Mouse (Mus musculus) thymus, postnatal 36 days (tissue): ENCODE results near the gene Tm7sf2.
A peak's percentile ranks its signal among the peaks of the same experiment; 100 is the strongest.

Source experiments
- DNase-seq, 2 experiments: peaks; one replicate each; pipeline ENCODE4 v3.0.0; 2022; ENCODE audit warnings: mixed read lengths in 2 of 2

Tm7sf2 gene

DNA sequence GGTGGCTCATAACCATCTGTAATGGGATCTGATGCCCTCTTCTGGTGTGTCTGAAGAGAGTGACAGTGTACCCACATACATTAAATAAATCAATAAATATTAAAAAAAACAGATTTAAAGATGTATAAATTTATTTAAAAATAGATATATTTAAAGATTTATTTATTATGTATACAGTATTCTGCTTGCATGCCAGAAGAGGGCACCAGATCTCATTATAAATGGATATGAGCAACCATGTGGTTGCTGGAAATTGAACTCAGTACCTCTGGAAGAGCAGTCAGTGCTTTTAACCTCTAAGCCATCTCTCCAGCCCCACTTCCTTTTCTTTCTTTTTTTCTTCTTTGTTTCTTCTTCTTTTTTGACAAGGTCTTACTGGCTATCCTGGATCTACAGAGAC, 28.2 kb downstream of the Tm7sf2 start:
- DNase-seq = no peak

DNA sequence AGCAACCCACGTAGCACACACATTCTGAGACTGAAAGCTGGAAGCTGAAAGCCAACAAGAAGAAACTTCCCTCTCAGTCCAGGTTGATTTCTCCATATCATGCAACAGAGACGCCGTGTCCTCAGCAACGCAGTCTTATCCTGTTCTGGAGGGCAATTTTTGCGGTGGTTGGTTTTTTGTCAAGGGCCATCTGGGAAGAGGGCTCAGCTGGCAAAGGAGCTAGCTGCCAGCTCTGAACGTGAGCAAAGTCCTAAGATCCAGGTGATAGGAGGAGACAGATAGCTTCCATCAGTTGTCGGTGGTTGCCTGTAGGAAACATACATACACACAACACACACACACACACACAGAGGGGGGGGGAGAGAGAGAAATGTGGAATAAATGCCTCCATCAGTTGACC, 29.8 kb downstream of the Tm7sf2 start:
- DNase-seq = no peak

DNA sequence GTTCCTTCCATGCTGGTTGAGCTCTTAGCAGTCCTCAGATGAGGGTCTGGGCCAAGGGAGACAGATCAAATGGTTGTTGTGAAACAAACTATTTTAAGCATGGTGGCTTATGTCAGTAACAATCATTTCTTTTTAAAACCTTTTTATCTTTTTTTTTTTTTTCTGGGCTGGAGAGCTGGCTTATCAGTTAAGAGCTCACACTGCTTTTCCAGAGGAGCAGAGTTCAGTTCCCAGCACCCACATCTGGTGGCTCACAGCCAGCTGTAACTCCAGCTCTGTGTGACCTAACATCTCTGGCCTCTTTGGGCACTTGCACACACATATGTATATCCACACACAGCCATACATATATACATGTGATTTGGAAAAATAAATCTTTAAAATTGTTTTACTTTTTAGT, 30.5 kb downstream of the Tm7sf2 start:
- DNase-seq = no peak

DNA sequence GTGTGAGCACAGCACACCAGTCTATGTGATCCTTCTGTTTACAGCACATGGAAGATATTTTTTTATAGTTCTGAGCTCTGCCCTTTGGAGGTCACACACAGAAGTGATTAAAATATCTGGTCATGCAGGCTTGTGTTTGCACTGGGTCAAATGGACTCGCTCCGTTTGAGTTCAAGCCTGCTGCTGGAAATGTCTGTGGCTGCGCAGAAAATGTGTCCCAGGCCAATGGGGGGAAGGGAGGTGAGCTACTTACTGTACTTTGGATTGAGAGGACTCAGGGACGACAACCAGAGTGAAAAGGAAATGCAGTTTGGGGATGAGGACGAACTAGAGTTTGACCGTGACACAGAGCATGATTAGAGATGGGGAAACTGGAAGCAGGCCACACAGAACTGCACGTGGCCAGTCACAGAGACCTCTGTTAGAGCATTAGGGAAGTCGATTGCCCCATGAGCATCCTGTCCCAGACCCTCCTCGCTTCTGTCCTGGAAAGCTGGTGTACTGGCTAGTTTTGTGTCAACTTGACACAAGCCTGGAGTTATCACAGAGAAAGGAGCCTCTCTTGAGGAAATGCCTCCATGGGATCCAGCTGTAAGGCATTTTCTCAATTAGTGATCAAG, 32.1 kb downstream of the Tm7sf2 start:
- no peak for DNase-seq

DNA sequence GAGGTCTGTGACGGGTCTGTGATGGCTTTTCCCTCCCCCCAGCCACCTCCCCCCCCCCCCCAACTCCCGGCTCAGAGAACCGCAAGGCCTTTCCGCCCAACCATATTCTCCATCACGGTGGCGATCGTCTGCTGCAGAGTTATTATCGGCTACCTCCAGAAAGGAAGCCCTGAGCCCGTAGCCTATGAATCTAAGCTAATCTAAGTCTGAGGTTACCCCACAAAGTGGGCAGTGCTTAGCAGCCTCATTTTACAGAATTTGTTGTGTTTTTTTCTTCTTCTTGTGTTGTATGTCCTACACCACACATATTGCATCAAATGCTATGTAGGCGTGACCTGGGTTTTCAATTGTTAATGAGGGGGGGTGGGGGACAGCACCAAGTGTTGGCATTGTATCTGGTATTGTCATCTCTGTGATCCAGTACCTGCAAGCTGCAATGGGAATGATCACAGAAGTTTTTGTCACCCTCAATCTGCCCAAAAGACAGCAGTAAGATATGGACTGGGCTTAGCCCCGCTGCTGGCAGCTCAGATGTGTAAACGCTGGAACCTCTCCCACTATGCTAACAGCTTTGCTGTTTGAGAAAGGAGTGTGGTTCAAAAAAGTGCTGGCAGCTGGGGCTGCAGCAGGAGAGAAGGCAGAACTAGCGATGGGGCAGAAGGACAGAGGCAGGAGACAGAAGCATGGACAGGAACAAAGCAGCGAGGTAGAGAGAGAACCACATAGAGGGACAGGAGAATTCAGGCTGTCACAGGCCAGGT, 37.5 kb downstream of the Tm7sf2 start:
- DNase-seq = no peak

DNA sequence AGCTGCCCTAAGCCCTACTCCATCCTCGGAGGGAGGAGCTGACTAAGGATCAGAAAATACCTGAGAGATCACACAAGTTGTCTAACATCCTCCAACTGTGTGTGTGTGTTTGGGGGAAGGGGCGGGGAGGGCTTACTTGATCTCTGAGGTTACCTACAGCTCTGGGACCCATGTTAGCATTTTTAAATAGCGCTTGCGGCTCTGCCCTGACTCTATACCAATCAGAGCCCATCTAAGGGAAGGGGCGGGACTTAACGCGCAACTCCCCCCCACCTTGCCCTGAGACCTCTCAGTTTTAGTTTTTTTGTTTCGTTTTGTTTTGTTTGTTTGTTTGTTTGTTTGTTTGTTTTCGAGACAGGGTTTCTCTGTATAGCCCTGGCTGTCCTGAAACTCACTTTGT, 38.7 kb downstream of the Tm7sf2 start:
- DNase-seq = no peak

DNA sequence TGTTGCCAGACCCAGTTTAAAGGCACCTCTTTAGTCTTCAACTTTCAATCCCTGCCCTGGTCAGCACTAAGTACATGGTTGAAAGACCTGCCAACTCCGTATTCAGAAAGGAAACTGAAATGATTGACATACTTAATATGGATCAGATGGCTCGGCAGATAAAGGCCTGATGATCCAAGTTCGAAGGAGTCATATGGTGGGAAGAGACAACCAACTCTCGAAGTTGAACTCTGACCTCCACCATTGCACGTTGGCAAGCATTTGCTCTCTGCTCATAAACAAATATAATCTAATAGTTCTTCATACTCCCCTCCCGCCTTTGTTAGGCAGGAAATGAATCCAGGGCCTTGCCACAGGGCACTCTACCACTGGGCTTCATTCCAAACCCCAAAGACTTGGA, 39.2 kb downstream of the Tm7sf2 start:
- no peak for DNase-seq

DNA sequence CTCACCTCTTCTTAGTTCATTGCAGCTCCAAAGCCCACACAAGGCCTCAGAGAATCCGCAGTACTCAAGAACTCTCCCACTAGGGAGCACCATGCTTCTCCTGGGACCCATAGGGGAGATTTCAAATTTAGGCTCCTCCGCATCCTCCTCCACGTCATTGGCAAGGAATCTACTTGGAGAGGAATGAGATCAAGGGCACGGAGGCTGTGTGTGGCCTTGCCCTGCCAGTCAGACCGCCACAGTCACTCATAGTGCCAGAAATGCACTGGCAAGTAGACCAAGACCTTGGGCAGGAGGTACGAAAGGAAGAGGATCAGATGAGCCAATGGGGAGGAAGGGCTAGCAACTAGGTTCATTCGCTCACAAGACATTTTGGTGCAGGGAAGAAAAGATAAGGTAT, 44.2 kb downstream of the Tm7sf2 start:
- no peak for DNase-seq

DNA sequence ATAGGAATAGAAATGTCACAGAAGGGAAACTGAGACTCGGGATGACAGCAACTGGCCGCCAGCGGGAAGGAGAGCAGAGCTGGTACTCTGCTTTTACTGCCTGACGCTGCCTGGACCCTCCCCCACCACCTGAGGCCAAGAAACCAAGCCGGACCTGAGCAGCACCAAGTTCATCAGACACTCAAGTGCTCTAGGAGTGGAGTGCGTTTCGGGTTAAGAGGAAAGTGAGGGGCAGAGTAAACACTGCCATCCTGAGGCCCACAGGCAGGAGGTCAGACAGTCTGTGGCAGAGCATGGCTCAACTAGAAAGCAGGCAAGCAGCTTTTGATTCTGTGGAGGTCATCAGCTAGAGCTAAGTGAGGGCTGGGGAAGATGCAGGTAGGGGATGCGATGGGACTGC, 45.1 kb downstream of the Tm7sf2 start:
- DNase-seq = no peak

DNA sequence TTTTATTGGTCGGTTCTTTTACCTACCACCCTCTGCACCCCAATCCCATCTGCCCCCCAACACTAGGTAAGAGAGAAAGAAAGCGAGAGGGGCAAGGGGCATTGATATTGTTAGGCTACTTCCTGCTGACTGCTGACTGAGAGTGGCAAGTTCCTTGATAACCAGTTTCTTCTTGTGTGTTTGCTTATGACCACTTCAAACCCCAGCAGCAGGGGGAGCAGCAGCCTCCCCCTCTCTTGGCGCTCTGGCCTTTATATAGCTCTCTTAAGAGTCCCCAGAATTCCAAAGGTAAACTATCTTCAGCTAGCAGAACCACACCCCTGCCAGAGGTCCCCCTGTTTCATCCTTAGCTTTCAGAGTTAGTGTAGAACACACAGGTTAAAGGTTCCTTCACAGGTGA, 47.9 kb downstream of the Tm7sf2 start:
- DNase-seq = no peak

DNA sequence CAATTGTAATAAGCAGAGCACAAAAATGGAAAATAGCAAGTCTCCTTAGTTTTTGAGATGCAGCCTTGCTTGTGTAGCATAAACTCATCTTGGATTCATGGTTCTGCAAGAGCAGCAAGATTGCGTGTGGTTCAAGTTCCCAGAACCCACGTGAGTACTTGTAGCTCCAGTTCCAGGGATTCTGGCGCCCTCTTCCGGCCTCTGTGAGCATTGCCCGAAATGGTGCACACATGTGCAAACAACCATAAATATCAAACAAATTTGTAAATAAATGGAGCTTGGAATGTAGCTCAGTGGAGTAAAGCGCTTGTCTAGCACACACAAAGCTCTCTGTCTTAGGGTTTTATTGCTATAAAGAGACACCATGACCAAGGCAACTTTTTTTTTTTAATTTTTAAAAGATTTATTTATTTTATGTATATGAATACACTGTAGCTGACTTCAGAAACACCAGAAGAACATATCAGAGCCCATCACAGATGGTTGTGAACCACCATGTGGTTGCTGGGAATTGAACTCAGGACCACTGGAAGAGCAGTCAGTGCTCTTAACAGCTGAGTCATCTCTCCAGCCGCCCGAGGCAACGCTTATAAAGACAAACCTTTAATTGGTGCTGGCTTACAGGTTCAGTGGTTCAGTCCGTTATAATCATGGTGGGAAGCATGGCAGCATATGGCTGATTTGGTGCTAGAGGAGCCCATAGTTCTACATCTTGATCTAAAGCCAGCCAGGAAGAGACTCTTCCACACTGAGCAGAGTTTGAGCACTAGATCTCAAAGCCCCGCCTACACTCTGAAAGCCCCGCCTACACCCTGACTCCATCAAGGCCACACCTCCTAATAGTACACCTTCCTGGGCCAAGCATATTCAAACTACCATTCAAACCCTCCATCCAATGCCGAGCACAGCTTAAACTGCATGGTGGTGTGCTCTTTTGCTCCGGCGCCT, 49.8 kb downstream of the Tm7sf2 start:
- peak; percentile 81 to 84 for DNase-seq

DNA sequence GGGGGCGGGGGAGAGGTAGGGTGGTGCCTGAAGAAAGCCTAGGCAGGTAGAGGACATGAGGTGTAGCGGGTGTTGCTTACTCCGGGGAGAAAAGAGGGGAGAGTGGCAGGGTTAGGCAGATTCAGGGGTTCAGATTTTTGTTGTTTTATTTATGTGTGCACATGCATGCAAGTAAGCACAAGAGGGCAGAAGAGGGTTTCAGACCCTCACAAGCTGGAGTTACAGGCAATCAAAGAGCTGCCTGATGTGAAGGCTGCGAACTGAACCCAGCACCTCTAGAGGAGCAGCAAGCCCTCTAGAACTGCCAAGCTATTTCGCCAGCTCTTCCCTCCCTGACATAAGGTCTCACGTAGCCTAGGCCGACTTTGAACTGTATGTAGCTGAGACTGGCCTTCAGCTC, 51.6 kb downstream of the Tm7sf2 start:
- DNase-seq = no peak

DNA sequence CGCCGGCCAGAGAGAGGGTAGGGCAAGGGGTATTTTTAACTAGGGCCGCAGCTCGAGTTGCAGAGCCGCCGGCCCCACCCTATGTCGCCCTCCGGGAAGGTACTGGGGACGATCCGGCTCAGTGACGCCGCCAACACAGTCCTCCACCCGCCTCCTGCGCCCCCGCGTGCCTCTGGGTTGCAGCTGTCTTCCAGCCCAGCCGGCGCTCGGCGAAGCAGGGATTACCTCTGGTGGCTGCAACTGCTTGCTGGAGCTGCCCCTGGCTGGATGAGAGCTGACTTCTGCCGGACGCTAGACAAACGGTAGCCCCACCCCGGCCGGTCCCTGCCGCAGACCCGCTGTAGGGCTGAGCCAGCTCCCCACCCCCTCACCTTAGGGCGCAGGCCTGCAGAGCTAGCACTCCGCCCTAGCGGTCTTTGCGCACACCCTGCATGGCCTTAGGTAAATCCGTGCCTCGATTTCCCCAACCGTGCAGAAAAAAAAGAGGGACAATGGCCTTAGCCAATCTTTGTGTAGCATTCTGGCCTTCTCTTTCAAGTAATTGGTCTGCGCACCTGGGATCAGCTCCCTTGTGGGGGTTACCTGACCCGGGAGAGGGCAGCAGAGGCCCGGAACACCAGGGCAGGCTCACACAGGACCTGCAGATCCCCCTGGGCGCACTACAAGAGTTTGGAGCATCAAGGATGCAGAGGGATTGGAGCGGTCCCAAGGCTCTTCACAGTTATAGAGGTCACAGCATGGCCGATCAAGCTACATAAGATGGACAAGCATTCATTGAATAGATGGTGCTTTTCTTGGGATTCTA, 52.5 kb downstream of the Tm7sf2 start, which contains the start of gene Capn1:
Gene Capn1 (minus strand): TSS at position 387 of the 805 bp plus-strand sequence.
- peak; percentile 86 to 87 for DNase-seq

DNA sequence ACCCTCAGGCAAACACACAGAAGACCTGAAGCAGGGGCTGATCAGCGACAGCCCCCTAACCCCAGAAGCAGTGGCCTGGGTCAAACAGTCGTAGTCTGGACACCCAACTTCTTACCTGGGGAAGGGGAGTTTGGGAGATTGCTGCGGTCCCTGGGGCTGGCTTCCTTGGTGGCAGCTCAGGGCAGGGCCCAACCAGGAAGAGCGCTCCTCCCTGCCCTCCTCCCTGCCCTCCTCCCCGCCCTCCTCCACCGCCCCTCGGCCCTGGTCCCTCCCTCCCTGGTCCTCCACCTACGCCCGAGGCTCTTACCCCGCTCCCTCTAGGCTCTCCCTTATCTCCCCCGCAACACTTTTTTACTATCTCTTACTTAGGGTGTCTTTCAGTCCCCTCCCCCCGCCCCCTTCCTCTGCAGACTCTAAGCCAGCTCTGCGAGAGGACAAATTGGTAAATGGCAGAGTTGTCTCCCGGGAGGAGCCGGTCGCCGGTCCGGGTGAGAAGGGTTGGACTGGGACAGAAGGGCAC, 53.1 kb downstream of the Tm7sf2 start:
- peak; percentile 69 for DNase-seq

DNA sequence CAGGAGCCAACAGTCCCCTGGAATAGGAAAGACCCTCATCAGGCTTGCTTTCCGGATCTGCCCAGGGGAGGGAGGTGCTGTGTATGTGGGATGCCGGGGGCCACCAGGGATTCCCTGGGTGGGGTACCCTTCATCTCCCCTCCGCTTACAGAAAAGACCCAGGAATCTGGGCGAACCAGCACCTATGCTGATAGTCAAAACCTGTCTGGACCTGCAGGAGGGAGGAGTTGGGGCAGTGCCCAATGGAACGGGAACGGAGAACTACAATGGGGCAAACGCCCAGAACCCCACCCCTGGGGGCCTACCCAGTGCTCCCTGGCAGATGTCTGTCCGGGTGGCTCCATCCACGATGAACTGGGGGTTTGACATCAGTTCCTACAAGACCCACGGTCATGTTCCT, 54.5 kb downstream of the Tm7sf2 start:
- DNase-seq = no peak
